Mouse (Mus musculus): ENCODE results near the gene Akr1c6. TPM values are rescaled to one million over a fixed set of nuclear protein-coding genes. Genes with fewer than 3 reads are reported as not detected.
"Not testable (repeated sequence)": the region's sequence is repeated elsewhere in the genome, so short reads cannot be mapped to it uniquely, and the experiment has no call there.

Akr1c6 gene
- not detected in 2 replicates for polyA plus RNA-seq (2015; fragmentation: Nextera tagmentation; extraction: Ambion mirVana)

DNA sequence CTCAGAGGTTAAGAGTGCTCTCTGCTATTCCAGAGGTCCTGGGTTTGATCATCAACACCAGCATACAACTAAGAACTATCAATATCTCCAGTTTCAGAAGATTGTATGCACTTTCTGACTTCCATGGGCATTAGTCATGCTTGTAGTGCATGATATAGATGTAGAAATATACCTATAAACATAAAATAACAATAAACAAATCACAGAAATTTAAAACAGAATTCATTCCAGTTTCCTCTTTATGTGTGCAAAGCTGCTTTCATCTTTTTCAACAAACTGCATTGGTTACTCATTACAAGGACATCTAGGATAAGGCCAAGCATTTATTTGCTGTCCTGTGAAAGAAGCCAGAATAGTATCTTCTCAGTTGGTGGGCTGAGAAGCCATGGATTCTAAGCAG is at the start of gene Akr1c6:
Gene Akr1c6 (plus strand): TSS at position 301 of the 400 bp plus-strand sequence.
- H3K4me3 ChIP-seq, result no peak within 1 kb of the TSS
- H3K4me2 ChIP-seq, result no peak within 1 kb of the TSS
- no peaks in the 10 kb centered on the region for H3K9me3 ChIP-seq
- H3K36me3 ChIP-seq, result no peaks in the 10 kb centered on the region
- ATAC-seq (ENCODE audit: low read depth), result no peak
- H3K27ac ChIP-seq (replicated peaks), result no peak within 1 kb of the TSS
- no peaks in the 10 kb centered on the region for H3K27me3 ChIP-seq
- H3K9ac ChIP-seq, result no peak within 1 kb of the TSS
- no peaks in the 10 kb centered on the region for H3K4me1 ChIP-seq (replicated peaks)

DNA sequence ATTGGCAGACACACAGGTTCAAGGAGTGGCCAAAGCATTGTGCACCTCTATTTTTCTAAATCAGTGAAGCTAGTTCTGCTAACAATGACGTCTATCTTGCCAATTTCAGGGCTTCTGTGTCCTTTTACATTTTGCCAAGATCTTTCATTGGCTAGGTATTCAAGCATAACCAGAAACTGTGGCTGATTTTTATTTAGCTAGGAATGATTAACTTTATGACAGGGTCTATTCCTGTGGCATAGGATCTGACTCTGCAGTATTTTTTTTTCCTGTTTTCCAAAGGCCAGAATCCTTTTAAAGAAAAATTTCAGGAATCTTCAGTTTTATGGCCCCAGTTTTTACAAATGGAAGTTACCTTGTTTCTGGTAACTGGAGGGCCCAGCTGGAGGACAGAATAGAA is 49.2 kb upstream of the Akr1c6 start:
- WGBS, result 71% methylated on average over 1 of the region's 1 CpGs
- Histone ChIP-seq H3K27me3 (no peaks in the 10 kb centered on the region), H3K9ac (no peak overlapping the region), H3K27ac (replicated peaks) (no peak overlapping the region), H3K4me1 (replicated peaks) (no peaks in the 10 kb centered on the region), H3K9me3 (no peaks in the 10 kb centered on the region), H3K4me3 (no peak overlapping the region), H3K36me3 (no peaks in the 10 kb centered on the region), H3K4me2 (no peak overlapping the region)
- no peak for ATAC-seq (ENCODE audit: low read depth)

DNA sequence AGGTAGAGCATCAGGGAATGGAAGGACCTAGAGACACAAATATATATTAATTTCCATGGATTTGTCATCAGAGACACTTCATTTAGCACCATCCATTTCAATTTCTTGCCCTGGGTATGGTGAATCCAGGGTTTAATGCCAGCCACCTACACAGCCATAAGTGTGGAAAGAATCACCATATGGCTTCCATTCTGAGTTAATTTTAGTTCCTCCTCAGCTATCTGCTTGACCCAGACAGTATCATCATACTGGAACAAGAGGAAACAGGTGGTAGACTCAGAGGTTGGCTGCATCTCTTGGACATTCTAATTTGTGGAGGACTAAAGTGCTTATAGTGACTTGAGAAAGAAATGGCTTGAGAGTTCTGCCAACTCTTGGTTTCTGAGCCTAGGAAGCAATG is 48.6 kb upstream of the Akr1c6 start:
- Histone ChIP-seq H3K4me2 (no peak overlapping the region), H3K4me1 (replicated peaks) (no peaks in the 10 kb centered on the region), H3K9me3 (no peaks in the 10 kb centered on the region), H3K36me3 (no peaks in the 10 kb centered on the region), H3K9ac (no peak overlapping the region), H3K4me3 (no peak overlapping the region), H3K27me3 (no peaks in the 10 kb centered on the region), H3K27ac (replicated peaks) (no peak overlapping the region)
- no peak for ATAC-seq (ENCODE audit: low read depth)

GRCm38 (mm10) chr13:4388762-4389446 is 45.2 kb upstream of the Akr1c6 start:
- Histone ChIP-seq H3K27ac (replicated peaks) (no peak overlapping the region), H3K9ac (no peak overlapping the region), H3K9me3 (no peaks in the 10 kb centered on the region), H3K4me2 (no peak overlapping the region), H3K27me3 (no peaks in the 10 kb centered on the region), H3K36me3 (no peaks in the 10 kb centered on the region), H3K4me1 (replicated peaks) (no peaks in the 10 kb centered on the region), H3K4me3 (no peak overlapping the region)
- 79% methylated on average over 2 of the region's 2 CpGs for WGBS
- no peak for ATAC-seq (ENCODE audit: low read depth)

GRCm38 (mm10) chr13:4400360-4400759 is 33.7 kb upstream of the Akr1c6 start:
- H3K4me3 ChIP-seq; H3K9me3 ChIP-seq; H3K4me1 ChIP-seq (replicated peaks); H3K4me2 ChIP-seq; H3K27me3 ChIP-seq; ATAC-seq (ENCODE audit: low read depth); H3K36me3 ChIP-seq; H3K9ac ChIP-seq; H3K27ac ChIP-seq (replicated peaks): not testable (repeated sequence)
- WGBS, result 67% methylated on average over 1 of the region's 1 CpGs

DNA sequence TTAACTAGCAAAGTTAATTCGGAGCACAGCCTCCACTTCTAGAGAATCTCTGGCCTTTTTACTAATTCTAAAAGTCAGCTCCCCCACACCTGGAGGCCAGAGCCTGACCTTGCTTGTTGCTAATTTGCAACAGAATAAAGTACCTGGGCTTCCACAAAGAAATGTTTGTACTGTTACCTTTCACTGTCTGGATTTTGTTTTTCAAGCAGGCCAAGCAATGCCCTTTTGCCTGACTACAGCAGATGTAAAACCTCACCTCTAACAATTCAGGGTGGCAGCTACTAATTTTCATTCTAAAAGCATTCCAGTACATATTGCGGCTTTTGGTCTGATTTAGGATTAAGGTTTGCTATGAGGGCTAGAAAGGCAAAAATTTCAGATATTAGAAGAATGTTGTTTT is 33.3 kb upstream of the Akr1c6 start:
- no peak overlapping the region for H3K9ac ChIP-seq
- H3K36me3 ChIP-seq, result no peaks in the 10 kb centered on the region
- ATAC-seq (ENCODE audit: low read depth), result no peak
- H3K4me2 ChIP-seq, result no peak overlapping the region
- no peak overlapping the region for H3K4me3 ChIP-seq
- H3K9me3 ChIP-seq, result peaks cover 8% of the 10 kb centered on the region; the same call in 1 of the 2 replicates
- H3K27ac ChIP-seq (replicated peaks), result no peak overlapping the region
- H3K27me3 ChIP-seq, result no peaks in the 10 kb centered on the region
- no peaks in the 10 kb centered on the region for H3K4me1 ChIP-seq (replicated peaks)
- WGBS, result 91% methylated on average over 2 of the region's 2 CpGs

DNA sequence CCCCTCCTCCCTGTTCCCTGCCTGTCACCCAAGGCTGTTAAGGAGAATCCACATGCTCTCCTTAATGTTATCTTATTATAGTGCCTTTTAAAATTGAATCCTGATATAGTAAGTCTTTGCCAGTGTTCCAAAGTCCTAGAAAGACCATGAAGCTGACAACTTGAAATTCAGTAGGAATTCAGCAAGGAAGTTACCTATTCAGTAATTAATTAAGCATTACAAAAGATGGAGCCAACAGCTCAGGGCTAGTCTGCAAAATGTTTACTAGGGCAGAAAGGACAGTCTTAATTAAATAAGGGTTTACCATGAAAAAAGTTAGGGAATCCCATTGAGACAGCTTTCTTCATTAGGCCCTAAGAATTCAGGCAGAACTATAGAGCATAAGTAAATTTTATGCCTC is 31.9 kb upstream of the Akr1c6 start:
- Histone ChIP-seq H3K4me3 (no peak overlapping the region), H3K4me1 (replicated peaks) (no peaks in the 10 kb centered on the region), H3K9me3 (peaks cover 8% of the 10 kb centered on the region; the same call in 1 of the 2 replicates), H3K9ac (no peak overlapping the region), H3K27me3 (no peaks in the 10 kb centered on the region), H3K36me3 (no peaks in the 10 kb centered on the region), H3K27ac (replicated peaks) (no peak overlapping the region), H3K4me2 (no peak overlapping the region)
- ATAC-seq (ENCODE audit: low read depth), result no peak

GRCm38 (mm10) chr13:4404726-4405125 is 29.4 kb upstream of the Akr1c6 start:
- Histone ChIP-seq H3K4me3 (no peak overlapping the region), H3K9me3 (peaks cover 4% of the 10 kb centered on the region; the same call in 1 of the 2 replicates), H3K4me2 (no peak overlapping the region), H3K4me1 (replicated peaks) (no peaks in the 10 kb centered on the region), H3K9ac (no peak overlapping the region), H3K27me3 (no peaks in the 10 kb centered on the region), H3K36me3 (no peaks in the 10 kb centered on the region), H3K27ac (replicated peaks) (no peak overlapping the region)
- ATAC-seq (ENCODE audit: low read depth), result no peak

DNA sequence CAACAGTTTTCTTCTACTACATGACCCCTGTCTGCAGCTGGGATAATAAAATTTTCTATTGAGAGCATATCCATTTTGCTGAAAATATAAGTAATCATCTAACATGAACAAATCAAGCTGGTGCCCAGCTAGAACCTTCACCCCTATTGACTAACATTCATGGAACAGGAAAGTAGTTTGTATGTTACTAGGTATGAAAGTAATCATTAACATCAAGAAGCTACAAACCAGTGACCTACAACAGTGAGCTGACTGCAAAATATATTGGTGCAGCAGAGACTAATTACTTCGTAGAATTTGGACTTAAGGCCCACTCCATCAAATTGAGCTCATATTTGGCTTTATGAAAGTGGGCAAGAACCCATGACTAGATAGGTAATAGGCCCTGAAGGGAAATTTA is 27.3 kb upstream of the Akr1c6 start:
- no peak for ATAC-seq (ENCODE audit: low read depth)
- Histone ChIP-seq H3K4me2 (no peak overlapping the region), H3K9ac (no peak overlapping the region), H3K9me3 (peaks cover 4% of the 10 kb centered on the region; the same call in 1 of the 2 replicates), H3K36me3 (no peaks in the 10 kb centered on the region), H3K4me1 (replicated peaks) (no peaks in the 10 kb centered on the region), H3K27ac (replicated peaks) (no peak overlapping the region), H3K4me3 (no peak overlapping the region), H3K27me3 (no peaks in the 10 kb centered on the region)
- WGBS, result 91% methylated on average over 1 of the region's 1 CpGs

DNA sequence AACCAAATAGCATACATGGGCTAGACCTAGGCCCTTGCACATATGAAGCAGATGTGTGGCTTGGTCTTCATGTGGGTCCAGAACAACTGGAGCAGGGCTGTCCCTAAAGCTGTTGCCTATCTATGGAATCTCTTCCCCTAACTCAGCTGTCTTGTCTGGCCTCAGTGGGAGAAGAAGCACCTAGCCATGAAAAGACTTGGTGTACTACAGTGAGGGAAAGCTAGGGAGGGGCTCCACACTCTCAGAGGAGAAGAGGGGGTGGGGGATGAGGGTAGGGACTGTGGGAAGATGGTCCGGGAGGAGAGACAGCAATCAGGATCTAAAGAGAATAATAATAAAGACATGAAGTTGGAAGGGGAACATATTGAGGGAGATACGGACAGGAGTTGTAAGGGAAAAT is 5.5 kb upstream of the Akr1c6 start:
- H3K4me2 ChIP-seq, result no peak overlapping the region
- H3K36me3 ChIP-seq, result no peaks in the 10 kb centered on the region
- no peaks in the 10 kb centered on the region for H3K27me3 ChIP-seq
- no peaks in the 10 kb centered on the region for H3K4me1 ChIP-seq (replicated peaks)
- WGBS, result 93% methylated on average over 2 of the region's 2 CpGs
- H3K9me3 ChIP-seq, result no peaks in the 10 kb centered on the region
- no peak overlapping the region for H3K9ac ChIP-seq
- no peak overlapping the region for H3K4me3 ChIP-seq
- H3K27ac ChIP-seq (replicated peaks), result no peak overlapping the region
- ATAC-seq (ENCODE audit: low read depth), result no peak

DNA sequence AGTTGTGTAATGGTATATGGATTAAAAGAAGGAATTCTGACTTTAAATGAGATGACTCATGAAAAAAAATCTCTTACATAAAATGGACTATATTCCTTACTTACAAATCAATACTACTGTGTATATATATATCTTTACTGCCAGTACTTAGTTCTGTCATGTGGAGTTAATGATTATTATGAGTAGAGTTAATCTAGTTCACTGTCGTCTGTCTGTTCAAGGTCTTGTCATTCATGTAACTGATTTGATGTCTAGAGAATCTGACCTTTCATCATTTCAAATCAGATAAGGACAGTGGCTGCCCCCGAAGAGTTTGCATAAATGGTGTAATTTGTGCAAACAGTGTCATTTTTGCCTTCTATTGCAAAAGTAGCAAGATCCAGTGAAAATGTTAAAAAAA is 5.1 kb upstream of the Akr1c6 start:
- Histone ChIP-seq H3K27me3 (no peaks in the 10 kb centered on the region), H3K9ac (no peak overlapping the region), H3K27ac (replicated peaks) (no peak overlapping the region), H3K9me3 (no peaks in the 10 kb centered on the region), H3K4me2 (no peak overlapping the region), H3K4me3 (no peak overlapping the region), H3K36me3 (no peaks in the 10 kb centered on the region), H3K4me1 (replicated peaks) (no peaks in the 10 kb centered on the region)
- no peak for ATAC-seq (ENCODE audit: low read depth)
- WGBS, result 81% methylated on average over 2 of the region's 2 CpGs

DNA sequence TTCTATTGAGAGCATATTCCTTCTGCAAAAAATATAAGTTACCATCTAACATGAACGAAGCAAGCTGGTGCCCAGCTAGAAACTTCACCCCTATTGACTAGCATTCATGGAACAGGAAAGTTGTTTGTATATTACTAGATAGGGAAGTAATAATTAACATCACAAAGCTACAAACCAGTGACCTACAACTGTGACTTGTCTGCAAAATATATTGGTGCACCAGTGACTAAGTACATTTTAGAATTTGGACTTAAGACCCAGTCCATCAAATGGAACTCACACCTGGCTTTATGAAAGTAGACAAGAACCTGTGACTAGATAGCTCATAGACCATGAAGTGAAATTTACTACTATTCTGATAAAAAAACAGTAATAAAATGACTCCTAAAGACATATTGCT is 3.0 kb upstream of the Akr1c6 start:
- H3K36me3 ChIP-seq, result no peaks in the 10 kb centered on the region
- ATAC-seq (ENCODE audit: low read depth), result no peak
- H3K9ac ChIP-seq, result no peak overlapping the region
- no peak overlapping the region for H3K4me2 ChIP-seq
- no peaks in the 10 kb centered on the region for H3K4me1 ChIP-seq (replicated peaks)
- H3K9me3 ChIP-seq, result no peaks in the 10 kb centered on the region
- H3K27ac ChIP-seq (replicated peaks), result no peak overlapping the region
- WGBS, result 78% methylated on average over 1 of the region's 1 CpGs
- no peak overlapping the region for H3K4me3 ChIP-seq
- no peaks in the 10 kb centered on the region for H3K27me3 ChIP-seq

DNA sequence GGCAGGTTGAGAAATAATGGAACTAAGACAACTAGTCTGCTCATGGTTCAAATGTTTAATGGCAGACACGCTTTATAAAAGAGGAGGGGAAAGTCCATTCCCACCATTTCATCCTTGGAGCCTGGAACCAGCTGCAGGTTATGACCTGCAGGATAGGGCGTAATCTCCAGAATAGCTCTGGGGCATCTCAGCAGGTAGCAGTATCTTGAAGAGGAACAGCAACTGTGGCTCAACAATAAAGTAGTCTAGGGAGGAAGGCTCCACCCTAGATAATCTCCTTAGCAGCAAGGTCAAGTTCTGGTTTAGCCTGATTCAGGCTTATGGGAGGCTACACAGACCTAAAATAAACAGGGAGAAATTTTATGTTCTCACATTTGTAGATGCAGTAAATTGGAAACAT is 31.5 kb downstream of the Akr1c6 start:
- Histone ChIP-seq H3K4me1 (replicated peaks) (no peaks in the 10 kb centered on the region), H3K27ac (replicated peaks) (no peak overlapping the region), H3K9ac (no peak overlapping the region), H3K4me3 (no peak overlapping the region), H3K36me3 (no peaks in the 10 kb centered on the region), H3K4me2 (no peak overlapping the region), H3K9me3 (no peaks in the 10 kb centered on the region), H3K27me3 (no peaks in the 10 kb centered on the region)
- 94% methylated on average over 2 of the region's 2 CpGs for WGBS
- ATAC-seq (ENCODE audit: low read depth), result no peak
